Mouse (Mus musculus): ENCODE measurements around the gene Ovca2. TPM values are rescaled to one million over a fixed set of nuclear protein-coding genes. Genes with fewer than 3 reads are reported as not detected.

The Ovca2 gene
- polyA plus RNA-seq, 1 experiment from 2014 or later = 14.4 TPM

DNA sequence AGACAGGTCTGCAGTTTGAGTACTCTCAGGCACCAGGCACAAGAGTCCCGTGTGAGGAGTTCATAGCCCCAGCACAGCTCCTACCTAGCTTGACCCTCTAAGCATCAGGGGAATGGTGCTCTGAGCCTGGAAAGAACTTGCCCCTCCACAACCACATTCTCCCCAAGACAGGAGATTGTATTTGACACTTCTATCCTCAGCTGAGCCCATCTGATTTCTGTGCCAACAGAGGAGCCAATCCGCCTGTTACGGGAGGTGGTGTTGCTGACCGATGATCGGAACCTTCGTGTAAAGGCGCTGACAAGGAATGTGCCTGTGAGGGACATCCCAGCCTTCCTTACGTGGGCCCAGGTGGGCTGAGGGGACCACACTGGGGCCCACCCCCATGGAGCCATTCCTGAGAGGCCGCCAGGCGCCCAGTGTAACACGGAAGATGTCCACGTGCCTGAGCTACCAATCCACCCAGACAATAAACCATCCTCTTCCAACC lies 16.0 kb downstream of the Ovca2 start:
- Histone ChIP-seq H3K9ac (ENCODE audit: low read depth, low read length) (no peak overlapping the region), H3K4me2 (ENCODE audit: low read length) (no peak overlapping the region), H3K4me1 (ENCODE audit: control insufficient read depth, insufficient read depth, low read depth, low read length) (peaks cover 14% of the 10 kb centered on the region), H3K27me3 (replicated peaks; ENCODE audit: control insufficient read depth, insufficient read depth, low read length) (peaks cover 51% of the 10 kb centered on the region), H3K4me3 (ENCODE audit: low read length) (no peak overlapping the region), H3K27ac (ENCODE audit: low read depth, low read length) (no peak overlapping the region), H3K9me3 (ENCODE audit: control insufficient read depth, low read length) (no peaks in the 10 kb centered on the region), H3K36me3 (ENCODE audit: control insufficient read depth, insufficient read depth, low read length) (peaks cover 9% of the 10 kb centered on the region)
- 87% methylated on average over 12 of the region's 12 CpGs for WGBS
- ATAC-seq = no peak

DNA sequence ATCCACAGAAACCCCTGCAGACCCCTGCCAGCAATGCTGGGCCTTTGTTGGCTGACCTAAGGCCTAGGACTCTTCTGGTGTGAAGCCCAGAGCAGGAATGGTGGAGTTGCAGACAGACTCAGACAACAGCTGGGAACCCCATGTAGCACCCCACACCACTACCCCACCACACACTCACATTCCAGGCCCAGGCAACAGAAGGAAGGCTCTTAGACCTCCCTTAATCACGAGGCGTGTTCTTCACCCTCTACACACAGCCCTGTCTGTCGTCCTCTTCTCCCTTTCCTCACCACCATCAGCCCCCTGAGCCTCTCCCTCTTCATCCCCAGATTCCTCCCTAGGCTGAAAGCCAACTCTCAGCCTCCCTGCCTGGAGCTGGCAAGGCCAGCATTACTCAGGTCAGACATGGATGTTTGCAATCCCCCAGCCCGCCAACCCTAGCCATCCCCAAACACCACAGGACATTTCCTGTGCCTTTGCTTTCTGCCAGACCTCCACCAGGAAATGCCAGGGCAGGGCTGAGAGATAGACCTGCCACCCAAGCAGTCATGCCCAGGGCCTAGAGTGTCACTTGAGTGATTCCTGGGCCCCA lies 17.1 kb downstream of the Ovca2 start:
- Histone ChIP-seq H3K9me3 (ENCODE audit: control insufficient read depth, low read length) (no peaks in the 10 kb centered on the region), H3K9ac (ENCODE audit: low read depth, low read length) (no peak overlapping the region), H3K4me2 (ENCODE audit: low read length) (no peak overlapping the region), H3K4me3 (ENCODE audit: low read length) (no peak overlapping the region), H3K4me1 (ENCODE audit: control insufficient read depth, insufficient read depth, low read depth, low read length) (peaks cover 11% of the 10 kb centered on the region), H3K36me3 (ENCODE audit: control insufficient read depth, insufficient read depth, low read length) (peaks cover 9% of the 10 kb centered on the region), H3K27me3 (replicated peaks; ENCODE audit: control insufficient read depth, insufficient read depth, low read length) (peaks cover 40% of the 10 kb centered on the region), H3K27ac (ENCODE audit: low read depth, low read length) (no peak overlapping the region)
- no peak for ATAC-seq
- 68% methylated on average over 4 of the region's 4 CpGs for WGBS

DNA sequence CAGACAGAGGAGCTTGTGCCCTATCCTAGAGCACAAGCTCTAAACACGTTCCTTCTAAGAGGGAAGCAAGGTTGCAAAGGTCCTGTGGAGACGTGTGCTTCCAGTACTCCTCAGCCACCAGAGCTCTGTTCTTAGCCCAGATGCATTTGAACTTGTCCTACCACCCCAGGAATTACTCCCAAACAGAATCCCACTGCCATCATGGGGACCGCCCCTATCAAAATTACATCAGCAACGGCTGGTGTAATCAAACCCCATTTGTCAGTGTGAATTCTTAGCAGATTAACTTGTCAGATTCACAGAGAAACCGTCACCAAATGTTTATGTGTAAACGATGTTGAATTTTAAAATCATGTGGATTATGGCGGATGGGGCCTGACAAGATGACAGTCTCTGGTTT lies 17.7 kb downstream of the Ovca2 start:
- H3K9ac ChIP-seq (ENCODE audit: low read depth, low read length) = no peak overlapping the region
- H3K4me2 ChIP-seq (ENCODE audit: low read length) = no peak overlapping the region
- H3K4me3 ChIP-seq (ENCODE audit: low read length) = no peak overlapping the region
- H3K36me3 ChIP-seq (ENCODE audit: control insufficient read depth, insufficient read depth, low read length) = peaks cover 9% of the 10 kb centered on the region
- peaks cover 35% of the 10 kb centered on the region for H3K27me3 ChIP-seq (replicated peaks; ENCODE audit: control insufficient read depth, insufficient read depth, low read length)
- H3K27ac ChIP-seq (ENCODE audit: low read depth, low read length) = no peak overlapping the region
- 77% methylated on average over 7 of the region's 7 CpGs for WGBS
- no peak for ATAC-seq
- peaks cover 7% of the 10 kb centered on the region for H3K4me1 ChIP-seq (ENCODE audit: control insufficient read depth, insufficient read depth, low read depth, low read length)
- H3K9me3 ChIP-seq (ENCODE audit: control insufficient read depth, low read length) = no peaks in the 10 kb centered on the region

DNA sequence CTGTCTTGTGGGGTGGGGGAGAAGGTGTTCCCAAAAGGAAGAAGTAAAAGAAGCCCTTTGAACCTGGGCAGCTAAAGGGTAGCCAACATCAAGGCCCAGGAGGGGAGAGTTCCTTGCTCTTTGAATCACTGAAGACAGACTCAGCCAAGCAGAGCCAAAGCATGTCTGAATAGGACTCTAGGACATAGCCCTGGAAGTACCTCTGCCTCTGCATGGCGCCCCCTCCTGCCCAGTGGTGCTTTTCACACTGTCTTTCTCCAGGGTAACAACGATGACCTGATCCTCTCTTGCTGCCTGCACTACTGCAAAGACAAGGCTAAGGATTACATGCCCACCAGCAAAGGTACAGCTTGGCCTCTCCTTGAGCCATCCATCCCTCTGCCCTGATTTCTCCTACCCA lies 19.1 kb downstream of the Ovca2 start:
- 53% methylated on average over 2 of the region's 2 CpGs for WGBS

DNA sequence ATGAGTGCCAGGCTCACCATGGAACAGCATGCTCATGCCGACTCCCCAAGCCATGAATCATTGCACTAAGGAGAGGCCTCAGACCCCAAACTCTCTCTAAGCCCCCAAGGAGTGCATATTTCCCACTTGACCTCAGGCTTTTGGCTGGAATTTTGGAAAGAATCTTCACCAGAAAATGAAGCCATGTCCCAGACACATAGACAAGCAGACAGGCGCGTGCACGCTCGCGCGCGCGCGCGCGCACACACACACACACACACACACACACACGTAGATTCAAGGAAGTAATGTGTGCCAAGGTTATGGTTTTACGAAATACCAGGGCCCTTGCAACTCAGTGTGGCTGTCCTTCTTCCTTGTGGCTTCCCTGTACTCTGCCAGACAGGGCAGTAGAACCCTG lies 20.2 kb downstream of the Ovca2 start:
- H3K9ac ChIP-seq (ENCODE audit: low read depth, low read length) = no peak overlapping the region
- H3K27ac ChIP-seq (ENCODE audit: low read depth, low read length) = 0 out of 2 replicates have a peak overlapping the region, but pooled peaks have one; percentile 7
- H3K27me3 ChIP-seq (replicated peaks; ENCODE audit: control insufficient read depth, insufficient read depth, low read length) = peaks cover 10% of the 10 kb centered on the region
- no peak overlapping the region for H3K4me3 ChIP-seq (ENCODE audit: low read length)
- no peak for ATAC-seq
- WGBS = 94% methylated on average over 14 of the region's 14 CpGs
- H3K4me1 ChIP-seq (ENCODE audit: control insufficient read depth, insufficient read depth, low read depth, low read length) = no peaks in the 10 kb centered on the region
- H3K36me3 ChIP-seq (ENCODE audit: control insufficient read depth, insufficient read depth, low read length) = peaks cover 9% of the 10 kb centered on the region
- no peak overlapping the region for H3K4me2 ChIP-seq (ENCODE audit: low read length)
- no peaks in the 10 kb centered on the region for H3K9me3 ChIP-seq (ENCODE audit: control insufficient read depth, low read length)

More for the DNA sequence above, 19.1 kb downstream of the Ovca2 start:
- no peak overlapping the region for H3K27ac ChIP-seq (ENCODE audit: low read depth, low read length)
- ATAC-seq = no peak
- no peaks in the 10 kb centered on the region for H3K9me3 ChIP-seq (ENCODE audit: control insufficient read depth, low read length)
- no peak overlapping the region for H3K4me3 ChIP-seq (ENCODE audit: low read length)
- no peaks in the 10 kb centered on the region for H3K4me1 ChIP-seq (ENCODE audit: control insufficient read depth, insufficient read depth, low read depth, low read length)
- no peak overlapping the region for H3K9ac ChIP-seq (ENCODE audit: low read depth, low read length)
- peaks cover 9% of the 10 kb centered on the region for H3K36me3 ChIP-seq (ENCODE audit: control insufficient read depth, insufficient read depth, low read length)
- no peak overlapping the region for H3K4me2 ChIP-seq (ENCODE audit: low read length)
- H3K27me3 ChIP-seq (replicated peaks; ENCODE audit: control insufficient read depth, insufficient read depth, low read length) = peaks cover 21% of the 10 kb centered on the region

DNA sequence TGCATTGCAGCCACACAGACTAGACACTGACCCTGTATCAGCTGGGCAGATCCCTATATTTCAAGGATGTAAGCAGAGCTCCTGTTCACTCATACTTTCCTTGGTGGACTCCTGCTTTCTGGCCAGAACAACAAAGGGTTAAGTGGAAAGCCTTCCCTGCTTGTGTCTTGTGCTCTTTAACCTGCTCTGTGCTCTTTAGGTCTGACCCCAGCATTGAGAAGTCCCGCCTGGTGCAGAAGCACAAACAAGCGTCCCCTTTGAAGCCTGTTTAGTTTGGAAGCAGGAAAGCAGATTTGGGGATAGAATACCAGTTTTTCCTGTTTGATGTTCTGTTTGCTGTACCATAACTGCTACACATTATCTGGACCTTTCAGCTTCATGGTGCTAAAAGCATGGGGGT lies 20.7 kb downstream of the Ovca2 start:
- H3K27ac ChIP-seq (ENCODE audit: low read depth, low read length) = no peak overlapping the region
- 49% methylated on average over 2 of the region's 2 CpGs for WGBS
- peaks cover 7% of the 10 kb centered on the region for H3K36me3 ChIP-seq (ENCODE audit: control insufficient read depth, insufficient read depth, low read length)
- H3K27me3 ChIP-seq (replicated peaks; ENCODE audit: control insufficient read depth, insufficient read depth, low read length) = peaks cover 4% of the 10 kb centered on the region
- H3K4me1 ChIP-seq (ENCODE audit: control insufficient read depth, insufficient read depth, low read depth, low read length) = no peaks in the 10 kb centered on the region
- H3K4me2 ChIP-seq (ENCODE audit: low read length) = no peak overlapping the region
- ATAC-seq = no peak
- no peaks in the 10 kb centered on the region for H3K9me3 ChIP-seq (ENCODE audit: control insufficient read depth, low read length)
- no peak overlapping the region for H3K9ac ChIP-seq (ENCODE audit: low read depth, low read length)
- H3K4me3 ChIP-seq (ENCODE audit: low read length) = no peak overlapping the region

DNA sequence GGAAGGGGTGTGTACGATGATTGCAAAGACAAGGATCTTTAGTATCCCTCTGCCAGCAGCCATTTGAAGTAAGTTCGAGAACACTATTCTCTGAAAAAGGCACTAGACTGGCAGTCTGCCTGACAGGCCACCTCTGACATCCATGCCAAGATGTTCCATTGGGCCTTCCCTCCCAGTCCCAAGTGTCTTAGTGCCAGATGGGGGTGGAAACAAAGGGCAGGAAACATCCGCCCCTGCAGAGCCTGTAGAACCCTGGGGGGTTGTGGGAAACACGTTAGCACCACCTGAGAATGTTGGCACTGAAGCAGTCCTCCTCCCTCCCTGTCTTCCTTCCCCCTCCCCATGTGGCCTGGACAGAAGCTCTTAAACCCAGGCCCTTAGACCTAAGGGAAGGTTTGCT lies 21.6 kb downstream of the Ovca2 start:
- Histone ChIP-seq H3K27ac (ENCODE audit: low read depth, low read length) (0 out of 2 replicates have a peak overlapping the region, but pooled peaks have one; percentile 14), H3K4me2 (ENCODE audit: low read length) (no peak overlapping the region), H3K9ac (ENCODE audit: low read depth, low read length) (no peak overlapping the region), H3K9me3 (ENCODE audit: control insufficient read depth, low read length) (no peaks in the 10 kb centered on the region), H3K36me3 (ENCODE audit: control insufficient read depth, insufficient read depth, low read length) (peaks cover 3% of the 10 kb centered on the region; the same call in 1 of the 2 replicates), H3K27me3 (replicated peaks; ENCODE audit: control insufficient read depth, insufficient read depth, low read length) (no peaks in the 10 kb centered on the region), H3K4me1 (ENCODE audit: control insufficient read depth, insufficient read depth, low read depth, low read length) (no peaks in the 10 kb centered on the region), H3K4me3 (ENCODE audit: low read length) (no peak overlapping the region)
- WGBS = 43% methylated on average over 4 of the region's 4 CpGs
- no peak for ATAC-seq

DNA sequence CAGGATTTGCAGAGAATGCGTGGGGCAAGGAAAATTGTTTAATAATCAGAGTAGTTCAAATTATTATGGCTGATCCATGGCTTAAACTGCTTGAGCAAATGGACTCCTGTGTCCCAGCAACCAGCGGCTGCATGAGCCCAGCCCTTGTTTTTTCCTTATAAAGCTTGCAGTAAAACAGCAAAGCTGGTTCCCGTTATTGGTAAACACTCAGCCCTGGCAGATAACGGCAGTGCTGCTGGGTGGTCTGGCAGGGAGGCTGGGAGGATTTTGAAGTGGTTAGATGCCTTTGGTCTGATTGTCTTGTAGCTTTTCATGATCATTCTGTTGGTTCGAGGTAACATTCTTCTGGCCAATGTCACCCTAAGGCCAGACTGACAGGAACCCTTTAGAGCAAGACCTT lies 22.2 kb downstream of the Ovca2 start:
- H3K9ac ChIP-seq (ENCODE audit: low read depth, low read length) = no peak overlapping the region
- no peak overlapping the region for H3K27ac ChIP-seq (ENCODE audit: low read depth, low read length)
- no peaks in the 10 kb centered on the region for H3K27me3 ChIP-seq (replicated peaks; ENCODE audit: control insufficient read depth, insufficient read depth, low read length)
- no peaks in the 10 kb centered on the region for H3K4me1 ChIP-seq (ENCODE audit: control insufficient read depth, insufficient read depth, low read depth, low read length)
- ATAC-seq = no peak
- no peaks in the 10 kb centered on the region for H3K9me3 ChIP-seq (ENCODE audit: control insufficient read depth, low read length)
- H3K36me3 ChIP-seq (ENCODE audit: control insufficient read depth, insufficient read depth, low read length) = peaks cover 3% of the 10 kb centered on the region; the same call in 1 of the 2 replicates
- H3K4me2 ChIP-seq (ENCODE audit: low read length) = no peak overlapping the region
- H3K4me3 ChIP-seq (ENCODE audit: low read length) = no peak overlapping the region
- WGBS = 70% methylated on average over 5 of the region's 5 CpGs

DNA sequence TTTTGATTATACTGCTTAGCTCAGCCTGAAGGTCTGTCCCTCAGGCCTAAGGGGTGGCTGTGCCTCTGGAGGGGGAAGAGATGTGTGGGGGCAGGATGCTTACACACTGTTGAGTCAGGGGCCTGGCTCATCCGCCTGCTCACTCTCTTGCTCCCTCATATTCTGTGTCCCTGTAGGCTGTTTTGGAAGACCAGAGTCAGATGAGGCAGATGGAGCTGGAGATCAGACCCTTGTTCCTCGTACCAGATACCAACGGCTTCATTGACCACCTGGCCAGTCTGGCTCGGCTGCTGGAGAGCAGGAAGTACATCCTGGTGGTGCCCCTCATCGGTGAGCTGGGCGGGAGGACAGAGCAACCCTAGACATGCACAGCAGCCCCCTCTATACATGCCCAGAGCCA lies 22.6 kb downstream of the Ovca2 start:
- WGBS = 77% methylated on average over 6 of the region's 6 CpGs
- Histone ChIP-seq H3K36me3 (ENCODE audit: control insufficient read depth, insufficient read depth, low read length) (peaks cover 3% of the 10 kb centered on the region; the same call in 1 of the 2 replicates), H3K4me2 (ENCODE audit: low read length) (no peak overlapping the region), H3K4me3 (ENCODE audit: low read length) (no peak overlapping the region), H3K4me1 (ENCODE audit: control insufficient read depth, insufficient read depth, low read depth, low read length) (no peaks in the 10 kb centered on the region), H3K27ac (ENCODE audit: low read depth, low read length) (no peak overlapping the region), H3K27me3 (replicated peaks; ENCODE audit: control insufficient read depth, insufficient read depth, low read length) (no peaks in the 10 kb centered on the region), H3K9me3 (ENCODE audit: control insufficient read depth, low read length) (no peaks in the 10 kb centered on the region), H3K9ac (ENCODE audit: low read depth, low read length) (no peak overlapping the region)
- no peak for ATAC-seq
